Mouse (Mus musculus): ENCODE results near the gene Tmem233. TPM values are rescaled to one million over a fixed set of nuclear protein-coding genes. Genes with fewer than 3 reads are reported as not detected.
A peak's percentile ranks its signal among the peaks of the same experiment; 100 is the strongest.

Gene Tmem233
- polyA plus RNA-seq, 1 experiment from 2014 or later, result not detected

DNA sequence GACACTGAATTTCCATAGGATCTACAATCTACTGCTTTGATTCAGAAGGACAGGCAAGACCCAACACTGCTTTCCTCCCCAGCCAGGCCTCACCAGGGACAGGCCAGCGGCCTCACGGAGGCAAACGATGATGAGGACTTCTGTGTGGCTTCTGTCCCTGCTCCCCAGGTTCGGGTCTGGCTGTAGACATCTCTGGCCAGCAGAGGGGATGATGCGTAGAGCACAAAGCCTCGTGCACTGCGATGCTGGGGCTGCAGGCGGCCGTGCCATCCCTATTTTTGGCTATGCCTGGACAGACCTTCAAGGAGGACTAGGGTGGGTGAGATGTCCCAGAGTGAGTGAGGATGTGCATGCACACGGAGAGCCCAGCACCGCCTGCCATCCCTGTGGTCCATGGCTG is 68.8 kb downstream of the Tmem233 start:
- ATAC-seq, result no peak
- no peak for DNase-seq
- Histone ChIP-seq H3K4me1 (ENCODE audit: insufficient read depth) (peaks cover 13% of the 10 kb centered on the region), H3K9ac (replicated peaks) (no peak overlapping the region), H3K9me3 (ENCODE audit: low read length) (no peaks in the 10 kb centered on the region), H3K27ac (ENCODE audit: low read depth) (no peak overlapping the region), H3K27me3 (ENCODE audit: insufficient read depth, low read length) (no peaks in the 10 kb centered on the region), H3K4me2 (ENCODE audit: low read depth, low read length) (no peak overlapping the region), H3K36me3 (replicated peaks; ENCODE audit: insufficient read depth, low read length) (peaks cover 63% of the 10 kb centered on the region), H3K4me3 (ENCODE audit: low read depth, low read length) (no peak overlapping the region)
- WGBS (ENCODE audit: insufficient replicate concordance), result 92% methylated on average over 11 of the region's 11 CpGs
- no peak for TF ChIP-seq CTCF (IDR thresholded peaks at IDR 0.05; ENCODE audit: low read depth)
- TF ChIP-seq EP300 (IDR thresholded peaks at IDR 0.05; ENCODE audit: low read depth), result no peak

GRCm38 (mm10) chr5:116013821-116014220 is 69.2 kb downstream of the Tmem233 start:
- Histone ChIP-seq H3K4me3 (ENCODE audit: low read depth, low read length) (no peak overlapping the region), H3K9me3 (ENCODE audit: low read length) (no peaks in the 10 kb centered on the region), H3K4me2 (ENCODE audit: low read depth, low read length) (no peak overlapping the region), H3K4me1 (ENCODE audit: insufficient read depth) (peaks cover 10% of the 10 kb centered on the region), H3K27me3 (ENCODE audit: insufficient read depth, low read length) (no peaks in the 10 kb centered on the region), H3K27ac (ENCODE audit: low read depth) (no peak overlapping the region), H3K36me3 (replicated peaks; ENCODE audit: insufficient read depth, low read length) (peaks cover 59% of the 10 kb centered on the region), H3K9ac (replicated peaks) (no peak overlapping the region)
- ATAC-seq (no peak), DNase-seq (no peak)
- 78% methylated on average over 8 of the region's 8 CpGs for WGBS (ENCODE audit: insufficient replicate concordance)
- TF ChIP-seq EP300 (IDR thresholded peaks at IDR 0.05; ENCODE audit: low read depth) (no peak), CTCF (IDR thresholded peaks at IDR 0.05; ENCODE audit: low read depth) (no peak)

GRCm38 (mm10) chr5:116012503-116012902 is 70.5 kb downstream of the Tmem233 start:
- ATAC-seq (no peak), DNase-seq (no peak)
- TF ChIP-seq CTCF (IDR thresholded peaks at IDR 0.05; ENCODE audit: low read depth) (no peak), EP300 (IDR thresholded peaks at IDR 0.05; ENCODE audit: low read depth) (no peak)
- Histone ChIP-seq H3K9ac (replicated peaks) (no peak overlapping the region), H3K4me3 (ENCODE audit: low read depth, low read length) (no peak overlapping the region), H3K4me2 (ENCODE audit: low read depth, low read length) (no peak overlapping the region), H3K4me1 (ENCODE audit: insufficient read depth) (peaks cover 8% of the 10 kb centered on the region), H3K36me3 (replicated peaks; ENCODE audit: insufficient read depth, low read length) (peaks cover 46% of the 10 kb centered on the region), H3K27me3 (ENCODE audit: insufficient read depth, low read length) (no peaks in the 10 kb centered on the region), H3K27ac (ENCODE audit: low read depth) (no peak overlapping the region; the same call in 1 of the 2 replicates), H3K9me3 (ENCODE audit: low read length) (no peaks in the 10 kb centered on the region)
- 73% methylated on average over 7 of the region's 7 CpGs for WGBS (ENCODE audit: insufficient replicate concordance)

- ATAC-seq (no peak), DNase-seq (no peak)
- no peak for TF ChIP-seq EP300 (IDR thresholded peaks at IDR 0.05; ENCODE audit: low read depth)
- TF ChIP-seq CTCF (IDR thresholded peaks at IDR 0.05; ENCODE audit: low read depth), result no peak
- 72% methylated on average over 7 of the region's 7 CpGs for WGBS (ENCODE audit: insufficient replicate concordance)
- H3K4me3 ChIP-seq (ENCODE audit: low read depth, low read length), result no peak overlapping the region
- H3K27me3 ChIP-seq (ENCODE audit: insufficient read depth, low read length), result no peaks in the 10 kb centered on the region
- no peak overlapping the region for H3K9ac ChIP-seq (replicated peaks)
- no peaks in the 10 kb centered on the region for H3K9me3 ChIP-seq (ENCODE audit: low read length)
- H3K36me3 ChIP-seq (replicated peaks; ENCODE audit: insufficient read depth, low read length), result peaks cover 41% of the 10 kb centered on the region
- peaks cover 8% of the 10 kb centered on the region for H3K4me1 ChIP-seq (ENCODE audit: insufficient read depth)
- no peak overlapping the region for H3K4me2 ChIP-seq (ENCODE audit: low read depth, low read length)
- no peak overlapping the region for H3K27ac ChIP-seq (ENCODE audit: low read depth)
These were observed 71.3 kb downstream of the Tmem233 start for GRCm38 (mm10) chr5:116011700-116012099.

DNA sequence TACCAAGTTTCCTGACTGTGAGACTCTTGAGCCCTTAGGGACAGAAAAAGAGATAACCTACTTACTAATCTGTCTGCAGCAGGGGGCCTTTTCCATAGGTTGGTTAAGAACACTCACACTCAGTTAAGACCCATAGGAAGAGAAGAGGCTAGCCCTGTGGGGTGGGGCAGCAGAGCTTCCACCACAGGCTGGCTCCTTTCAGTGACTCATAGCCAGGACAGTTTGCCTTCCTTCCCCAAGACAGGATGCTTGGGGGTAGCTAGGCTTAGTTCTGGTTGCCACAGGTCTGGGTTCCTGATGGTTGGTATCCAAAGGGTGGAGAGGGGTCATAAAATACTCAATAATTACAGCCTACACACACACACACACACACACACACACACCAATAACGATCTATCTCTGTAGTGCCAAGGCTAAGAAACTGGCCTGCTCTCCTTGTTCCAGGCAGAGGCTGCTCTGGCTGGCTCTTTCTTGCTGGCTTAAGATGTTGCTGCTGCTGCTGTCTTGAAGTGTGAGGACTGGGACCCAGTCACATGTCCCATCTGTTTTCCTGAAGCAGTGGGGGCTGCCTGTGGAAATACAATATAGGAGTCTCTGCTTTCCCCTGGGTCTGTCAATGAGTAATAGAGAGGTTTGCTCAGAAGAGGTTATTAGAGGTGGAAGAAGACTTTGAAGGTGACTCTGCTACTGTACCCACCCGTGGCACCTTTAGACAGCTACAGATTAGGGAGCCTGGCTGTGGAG is 73.0 kb downstream of the Tmem233 start:
- H3K4me3 ChIP-seq (ENCODE audit: low read depth, low read length), result no peak overlapping the region
- H3K27ac ChIP-seq (ENCODE audit: low read depth), result no peak overlapping the region
- peaks cover 8% of the 10 kb centered on the region for H3K4me1 ChIP-seq (ENCODE audit: insufficient read depth)
- H3K9ac ChIP-seq (replicated peaks), result no peak overlapping the region
- no peaks in the 10 kb centered on the region for H3K9me3 ChIP-seq (ENCODE audit: low read length)
- no peak overlapping the region for H3K4me2 ChIP-seq (ENCODE audit: low read depth, low read length)
- ATAC-seq (0 out of 2 replicates have a peak, but pooled peaks have one; percentile 20), DNase-seq (no peak)
- TF ChIP-seq CTCF (IDR thresholded peaks at IDR 0.05; ENCODE audit: low read depth), result no peak
- TF ChIP-seq EP300 (IDR thresholded peaks at IDR 0.05; ENCODE audit: low read depth), result no peak
- H3K27me3 ChIP-seq (ENCODE audit: insufficient read depth, low read length), result no peaks in the 10 kb centered on the region
- H3K36me3 ChIP-seq (replicated peaks; ENCODE audit: insufficient read depth, low read length), result peaks cover 34% of the 10 kb centered on the region
- WGBS (ENCODE audit: insufficient replicate concordance), result 61% methylated on average over 2 of the region's 2 CpGs

- no peak for DNase-seq
- H3K27ac ChIP-seq (ENCODE audit: low read depth), result no peak overlapping the region
- H3K9me3 ChIP-seq (ENCODE audit: low read length), result no peaks in the 10 kb centered on the region
- H3K36me3 ChIP-seq (replicated peaks; ENCODE audit: insufficient read depth, low read length), result peaks cover 28% of the 10 kb centered on the region
- H3K4me1 ChIP-seq (ENCODE audit: insufficient read depth), result peaks cover 8% of the 10 kb centered on the region
- H3K27me3 ChIP-seq (ENCODE audit: insufficient read depth, low read length), result no peaks in the 10 kb centered on the region
- ATAC-seq, result no peak
- H3K9ac ChIP-seq (replicated peaks), result no peak overlapping the region
- no peak overlapping the region for H3K4me3 ChIP-seq (ENCODE audit: low read depth, low read length)
- no peak overlapping the region for H3K4me2 ChIP-seq (ENCODE audit: low read depth, low read length)
- WGBS (ENCODE audit: insufficient replicate concordance), result 76% methylated on average over 15 of the region's 15 CpGs
- TF ChIP-seq EP300 (IDR thresholded peaks at IDR 0.05; ENCODE audit: low read depth) (no peak), CTCF (IDR thresholded peaks at IDR 0.05; ENCODE audit: low read depth) (no peak)
These were observed 73.8 kb downstream of the Tmem233 start for GRCm38 (mm10) chr5:116009091-116009851.
